Mouse (Mus musculus): Measurements from ENCODE around the gene Zfp444. TPM values are rescaled to one million over a fixed set of nuclear protein-coding genes. Genes with fewer than 3 reads are reported as not detected.

Gene Zfp444
- 5.6 TPM for polyA plus RNA-seq (2014; fragmentation: Illumina TruSeq; extraction: RNeasy Lipid Tissue Mini Kit (QIAGEN cat#74804); ENCODE audit: low read depth, low replicate concordance)

DNA sequence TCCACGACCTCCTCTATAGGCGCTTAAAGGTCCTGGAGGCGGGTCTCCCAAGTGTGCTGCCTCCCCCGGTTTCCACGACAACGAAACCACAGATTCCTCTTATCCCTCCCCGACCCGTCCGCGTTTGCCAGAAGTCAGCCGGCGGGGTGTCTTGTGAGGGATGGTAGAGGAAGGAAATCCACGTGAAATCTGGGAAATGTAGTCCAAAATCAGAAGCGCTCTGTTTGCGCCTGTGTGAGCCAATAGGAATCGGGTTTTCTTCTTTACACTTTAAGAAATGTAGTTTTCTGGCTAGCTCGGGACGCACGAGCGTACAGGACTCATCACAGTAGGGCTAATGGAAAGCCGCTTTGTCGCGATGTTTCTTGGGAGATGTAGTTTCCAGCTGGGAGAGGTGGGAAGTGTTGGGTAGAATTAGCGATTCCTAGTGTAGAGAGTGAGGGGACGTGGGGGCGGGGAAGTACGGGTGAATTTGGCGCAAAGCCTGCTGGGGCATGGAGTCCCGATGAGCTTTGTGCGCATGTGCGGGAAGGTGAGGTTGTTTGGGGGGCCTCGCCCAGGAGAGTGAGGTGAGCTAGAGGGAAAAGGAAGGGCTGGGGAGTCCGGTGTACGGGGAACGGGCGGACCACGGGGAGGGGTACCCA lies at the start of gene Zfp444:
Gene Zfp444, plus strand, starts transcription at position 221 of the 644 bp plus-strand sequence.

DNA sequence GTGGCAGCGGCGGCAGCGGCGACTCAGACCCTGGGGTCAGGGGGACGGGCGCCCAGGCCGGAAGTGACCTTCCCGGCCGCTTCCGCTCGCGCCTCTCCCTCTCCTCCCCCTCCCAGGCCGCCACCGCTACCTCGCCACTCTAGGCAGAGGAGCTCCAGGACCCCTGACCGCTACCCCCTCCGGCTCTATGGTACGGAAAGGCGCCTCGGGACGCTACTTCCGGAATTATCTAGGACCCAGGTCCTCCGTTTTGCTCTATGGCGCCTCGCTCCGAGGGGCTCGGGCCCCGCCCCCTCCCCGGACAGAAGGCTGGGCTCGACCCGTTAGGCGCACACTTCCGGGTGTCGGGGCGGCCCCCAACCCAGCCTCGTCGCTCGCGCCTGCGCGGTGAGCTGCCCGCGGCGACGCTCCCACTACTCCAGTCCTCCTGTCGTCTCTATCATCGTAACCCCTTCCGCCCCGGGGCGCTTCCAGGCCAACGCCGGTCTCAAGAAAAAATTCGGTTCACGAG lies 16.1 kb upstream of the Zfp444 start, which contains the start of gene Zfp787:
Gene Zfp787, minus strand, starts transcription at position 97 of the 511 bp plus-strand sequence.

DNA sequence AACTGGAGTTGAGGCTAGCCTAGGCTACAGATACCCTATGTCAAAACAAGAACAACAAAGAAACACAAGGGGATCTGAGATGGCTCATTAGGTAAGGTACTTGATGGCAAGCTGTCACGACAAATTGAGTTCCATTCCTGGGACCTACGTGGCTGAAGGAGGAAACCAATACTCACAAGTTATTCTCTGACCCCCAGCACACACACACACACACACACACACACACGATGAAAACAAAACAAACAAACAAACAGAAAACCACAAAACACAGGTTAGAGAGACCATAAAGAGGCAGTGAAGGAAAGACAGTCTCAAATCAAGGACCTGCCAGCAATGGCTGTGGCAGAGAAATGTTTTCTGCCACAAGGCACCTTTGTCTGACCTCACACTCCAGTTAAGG lies 24.8 kb downstream of the Zfp444 start, which contains the start of gene Galp:
Gene Galp, plus strand, starts transcription at position 301 of the 400 bp plus-strand sequence.

DNA sequence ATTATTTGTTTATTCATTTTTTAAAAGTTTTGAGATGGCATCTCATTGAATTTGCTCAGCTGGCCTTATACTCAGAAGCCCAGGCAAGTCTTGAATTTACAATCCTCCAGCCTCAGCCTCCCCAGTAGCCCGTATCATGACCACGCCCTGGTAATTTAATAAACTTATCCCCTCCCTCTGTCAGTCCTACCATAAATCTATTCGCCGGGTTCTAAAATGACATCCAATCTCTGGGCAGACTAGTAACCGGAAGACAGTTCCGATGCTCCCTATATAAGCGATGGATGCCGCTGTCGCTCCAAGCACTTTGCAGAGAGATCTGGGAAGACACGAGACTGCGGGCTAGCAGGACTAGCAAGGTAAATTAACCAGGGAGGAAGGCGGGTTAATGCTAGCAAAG lies 50.0 kb downstream of the Zfp444 start, which contains the start of gene Zscan5b:
Gene Zscan5b, plus strand, starts transcription at position 301 of the 400 bp plus-strand sequence.

Other genes with a start within 250 kb of the Zfp444 start
- not detected for gene Vmn1r65, start 161.2 kb upstream of the Zfp444 start, polyA plus RNA-seq (2014; fragmentation: Illumina TruSeq; extraction: RNeasy Lipid Tissue Mini Kit (QIAGEN cat#74804); ENCODE audit: low read depth, low replicate concordance)
- not detected for gene Nlrp4c, start 127.1 kb upstream of the Zfp444 start, polyA plus RNA-seq (2014; fragmentation: Illumina TruSeq; extraction: RNeasy Lipid Tissue Mini Kit (QIAGEN cat#74804); ENCODE audit: low read depth, low replicate concordance)
- gene Zfp787, start 16.2 kb upstream of the Zfp444 start, polyA plus RNA-seq (2014; fragmentation: Illumina TruSeq; extraction: RNeasy Lipid Tissue Mini Kit (QIAGEN cat#74804); ENCODE audit: low read depth, low replicate concordance) = 8.9 TPM
- gene Galp, start 24.9 kb downstream of the Zfp444 start, polyA plus RNA-seq (2014; fragmentation: Illumina TruSeq; extraction: RNeasy Lipid Tissue Mini Kit (QIAGEN cat#74804); ENCODE audit: low read depth, low replicate concordance) = not detected
- not detected for gene Zscan5b, start 50.1 kb downstream of the Zfp444 start, polyA plus RNA-seq (2014; fragmentation: Illumina TruSeq; extraction: RNeasy Lipid Tissue Mini Kit (QIAGEN cat#74804); ENCODE audit: low read depth, low replicate concordance)
- gene Epp13, start 80.5 kb downstream of the Zfp444 start, polyA plus RNA-seq (2014; fragmentation: Illumina TruSeq; extraction: RNeasy Lipid Tissue Mini Kit (QIAGEN cat#74804); ENCODE audit: low read depth, low replicate concordance) = not detected
- gene Zfp667, start 114.4 kb downstream of the Zfp444 start, polyA plus RNA-seq (2014; fragmentation: Illumina TruSeq; extraction: RNeasy Lipid Tissue Mini Kit (QIAGEN cat#74804); ENCODE audit: low read depth, low replicate concordance) = 8.4 TPM
- 2.6 TPM for gene Zfp583, start 159.1 kb downstream of the Zfp444 start, polyA plus RNA-seq (2014; fragmentation: Illumina TruSeq; extraction: RNeasy Lipid Tissue Mini Kit (QIAGEN cat#74804); ENCODE audit: low read depth, low replicate concordance)
- gene Gm3854, start 171.5 kb downstream of the Zfp444 start, polyA plus RNA-seq (2014; fragmentation: Illumina TruSeq; extraction: RNeasy Lipid Tissue Mini Kit (QIAGEN cat#74804); ENCODE audit: low read depth, low replicate concordance) = 0.13 TPM
- 3.2 TPM for gene Zfp78, start 191.1 kb downstream of the Zfp444 start, polyA plus RNA-seq (2014; fragmentation: Illumina TruSeq; extraction: RNeasy Lipid Tissue Mini Kit (QIAGEN cat#74804); ENCODE audit: low read depth, low replicate concordance)
- 8.6 TPM for gene Zfp28, start 211.1 kb downstream of the Zfp444 start, polyA plus RNA-seq (2014; fragmentation: Illumina TruSeq; extraction: RNeasy Lipid Tissue Mini Kit (QIAGEN cat#74804); ENCODE audit: low read depth, low replicate concordance)
- gene Smim17, start 226.5 kb downstream of the Zfp444 start, polyA plus RNA-seq (2014; fragmentation: Illumina TruSeq; extraction: RNeasy Lipid Tissue Mini Kit (QIAGEN cat#74804); ENCODE audit: low read depth, low replicate concordance) = 0.57 TPM
- gene Gm20715, start 238.1 kb downstream of the Zfp444 start, polyA plus RNA-seq (2014; fragmentation: Illumina TruSeq; extraction: RNeasy Lipid Tissue Mini Kit (QIAGEN cat#74804); ENCODE audit: low read depth, low replicate concordance) = not detected

Measured in sigmoid colon, adult 10 weeks (tissue).